Mouse (Mus musculus) layer of hippocampus, postnatal 25 days (tissue): ENCODE data around the gene Adamts2. TPM values are rescaled to one million over a fixed set of nuclear protein-coding genes. Genes with fewer than 3 reads are reported as not detected.

Source experiments
- DNase-seq, 2 experiments: peaks; one replicate each; pipeline ENCODE4 v3.0.0; 2022; ENCODE audit warnings: mixed read lengths in 2 of 2, low spot score in 1 of 2; ENCODE audit errors: extremely low spot score in 1 of 2
- total RNA-seq, 2 experiments: library from RNA; stranded (reverse); gene quantifications; 2 replicates each; pipeline ENCODE4 v1.2.3; 2021

Gene Adamts2
- total RNA-seq, 2 experiments from 2014 or later: 9.0 to 13.5 TPM

GRCm38 (mm10) chr11:50827010-50827953 lies 225.4 kb downstream of the Adamts2 start, which contains the start of gene Zfp354c:
Gene Zfp354c, minus strand, starts transcription at chr11:50827724.
- DNase-seq: peak; percentile 85 to 86

- DNase-seq: no peak
These were observed 233.8 kb downstream of the Adamts2 start for GRCm38 (mm10) chr11:50835727-50836126.

GRCm38 (mm10) chr11:50841023-50841735 lies 239.3 kb downstream of the Adamts2 start, which contains the start of gene Zfp879:
Gene Zfp879, minus strand, starts transcription at chr11:50841552.
- peak; percentile 87 to 92 for DNase-seq

GRCm38 (mm10) chr11:50845951-50846350 lies 244.1 kb downstream of the Adamts2 start:
- no peak for DNase-seq

GRCm38 (mm10) chr11:50847047-50847446 lies 245.2 kb downstream of the Adamts2 start:
- DNase-seq: no peak

GRCm38 (mm10) chr11:50848520-50849137 lies 246.7 kb downstream of the Adamts2 start:
- DNase-seq: no peak

GRCm38 (mm10) chr11:50849310-50849709 lies 247.4 kb downstream of the Adamts2 start:
- no peak for DNase-seq

- no peak for DNase-seq
These were observed 248.4 kb downstream of the Adamts2 start, which contains the start of gene Grm6 for GRCm38 (mm10) chr11:50850177-50850735. Gene Grm6, plus strand, starts transcription at chr11:50850685.

- no peak for DNase-seq
These were observed 249.2 kb downstream of the Adamts2 start for GRCm38 (mm10) chr11:50850989-50851601.

Other genes starting within 250 kb of the Adamts2 start
- gene Cby3, start 247.6 kb upstream of the Adamts2 start, total RNA-seq: under 1 TPM in 1 of 2 experiments, not detected in 1; 0.42 TPM
- gene Hnrnph1, start 225.1 kb upstream of the Adamts2 start, total RNA-seq: 100 to 1,000 TPM; 241 to 264 TPM
- gene Rufy1, start 171.0 kb upstream of the Adamts2 start, total RNA-seq: 10 to 100 TPM; 26.7 to 30.3 TPM
- gene Zfp354c, start 225.6 kb downstream of the Adamts2 start, total RNA-seq: 10 to 100 TPM; 48.0 to 48.2 TPM
- 1 to 10 TPM; 3.0 to 3.4 TPM for gene Zfp879, start 239.5 kb downstream of the Adamts2 start, total RNA-seq
- gene Grm6, start 248.6 kb downstream of the Adamts2 start, total RNA-seq: not detected